Mouse (Mus musculus) heart, embryonic 13.5 days (tissue): ENCODE measurements around the gene Shkbp1. TPM values are rescaled to one million over a fixed set of nuclear protein-coding genes. Genes with fewer than 3 reads are reported as not detected.

Experiments used
- ATAC-seq: fragments of 200-750 bp; cut with Nextera tagmentation; 2 replicates; pipeline ENCODE4 v1.8.0; 2017; ENCODE audit warnings: moderate TSS enrichment; ENCODE audit not compliant: insufficient number of reproducible peaks, low FRiP score, low TSS enrichment; ENCODE audit errors: extremely low read depth
- H3K27ac ChIP-seq: fragments of 300-500 bp; sonication (generic); replicated peaks from 2 replicates; pipeline ENCODE4 v1.5.1; 2015; ENCODE audit warnings: moderate library complexity, mild to moderate bottlenecking, inconsistent platforms
- H3K27me3 ChIP-seq: fragments of 300-500 bp; sonication (generic); replicated peaks from 2 replicates; pipeline ENCODE4 v1.6.1; 2015; ENCODE audit warnings: mild to moderate bottlenecking, inconsistent platforms
- H3K36me3 ChIP-seq: fragments of 300-500 bp; sonication (generic); 2 replicates; pipeline ENCODE4 v1.6.1; 2015; ENCODE audit warnings: mild to moderate bottlenecking, inconsistent platforms
- H3K4me1 ChIP-seq: fragments of 300-500 bp; sonication (generic); 2 replicates; pipeline ENCODE4 v1.6.1; 2015; ENCODE audit warnings: inconsistent platforms
- H3K4me2 ChIP-seq: fragments of 300-500 bp; sonication (generic); 2 replicates; pipeline ENCODE4 v1.6.1; 2015; ENCODE audit warnings: inconsistent platforms, mild to moderate bottlenecking, moderate library complexity
- H3K4me3 ChIP-seq: fragments of 300-500 bp; sonication (generic); 2 replicates; pipeline ENCODE4 v1.5.1; 2015; ENCODE audit warnings: moderate library complexity, mild to moderate bottlenecking, inconsistent platforms
- H3K9ac ChIP-seq: fragments of 300-500 bp; sonication (generic); 2 replicates; pipeline ENCODE4 v1.6.1; 2015; ENCODE audit warnings: inconsistent platforms, mild to moderate bottlenecking, moderate library complexity
- H3K9me3 ChIP-seq: fragments of 300-500 bp; sonication (generic); 2 replicates; pipeline ENCODE4 v1.6.1; 2016; ENCODE audit warnings: inconsistent platforms
- whole genome bisulfite sequencing: fragments of 180-500 bp; shearing (Covaris S2); methylation state at CpG from one replicate; pipeline ENCODE4 v1.1.7; 2015; ENCODE audit warnings: mixed read lengths; 5-methylcytosine and 5-hydroxymethylcytosine counted together
- polyA plus RNA-seq: library from polyadenylated mRNA; unstranded; fragments of >200 nt; fragmentation: Nextera tagmentation; extraction: Ambion mirVana; gene quantifications from 2 replicates; pipeline ENCODE4 v1.2.1, GENCODE M21; 2015

Gene Shkbp1
- polyA plus RNA-seq, 1 experiment from 2014 or later, result 32.2 TPM

GRCm38 (mm10) chr7:27307551-27307950, 48.3 kb downstream of the Shkbp1 start:
- 66% methylated on average over 9 of the region's 9 CpGs for whole genome bisulfite sequencing
- no peak for ATAC-seq
- H3K9ac ChIP-seq, result no peak overlapping the region
- peaks cover 26% of the 10 kb centered on the region for H3K4me1 ChIP-seq
- H3K27ac ChIP-seq, result no peak overlapping the region
- no peak overlapping the region for H3K4me2 ChIP-seq
- H3K27me3 ChIP-seq, result peaks cover 71% of the 10 kb centered on the region
- peaks cover 29% of the 10 kb centered on the region for H3K36me3 ChIP-seq
- no peak overlapping the region for H3K4me3 ChIP-seq
- H3K9me3 ChIP-seq, result no peaks in the 10 kb centered on the region

GRCm38 (mm10) chr7:27306161-27307160, 49.4 kb downstream of the Shkbp1 start:
- no peak overlapping the region for H3K9ac ChIP-seq

GRCm38 (mm10) chr7:27305091-27305730, 50.6 kb downstream of the Shkbp1 start:
- 77% methylated on average over 17 of the region's 17 CpGs for WGBS
- no peak for ATAC-seq
- no peak overlapping the region for H3K4me3 ChIP-seq
- no peak overlapping the region for H3K9ac ChIP-seq
- H3K27me3 ChIP-seq, result peaks cover 62% of the 10 kb centered on the region
- no peak overlapping the region for H3K27ac ChIP-seq
- no peaks in the 10 kb centered on the region for H3K9me3 ChIP-seq
- no peak overlapping the region for H3K4me2 ChIP-seq
- peaks cover 14% of the 10 kb centered on the region for H3K4me1 ChIP-seq
- H3K36me3 ChIP-seq, result peaks cover 28% of the 10 kb centered on the region

More at GRCm38 (mm10) chr7:27306161-27307160, 49.4 kb downstream of the Shkbp1 start:
- 70% methylated on average over 24 of the region's 24 CpGs for WGBS
- no peaks in the 10 kb centered on the region for H3K9me3 ChIP-seq
- H3K36me3 ChIP-seq, result peaks cover 29% of the 10 kb centered on the region
- H3K4me1 ChIP-seq, result peaks cover 26% of the 10 kb centered on the region
- no peak overlapping the region for H3K27ac ChIP-seq
- no peak overlapping the region for H3K4me3 ChIP-seq
- H3K27me3 ChIP-seq, result peaks cover 74% of the 10 kb centered on the region
- H3K4me2 ChIP-seq, result no peak overlapping the region
- no peak for ATAC-seq

GRCm38 (mm10) chr7:27302172-27302571, 53.6 kb downstream of the Shkbp1 start:
- Histone ChIP-seq H3K9me3 (no peaks in the 10 kb centered on the region), H3K9ac (no peak overlapping the region), H3K4me2 (no peak overlapping the region), H3K36me3 (peaks cover 21% of the 10 kb centered on the region; the same call in 1 of the 2 replicates), H3K4me3 (no peak overlapping the region), H3K27me3 (peaks cover 46% of the 10 kb centered on the region), H3K27ac (no peak overlapping the region), H3K4me1 (no peaks in the 10 kb centered on the region)
- 8% methylated on average over 11 of the region's 11 CpGs for WGBS
- ATAC-seq, result no peak

- Histone ChIP-seq H3K36me3 (peaks cover 10% of the 10 kb centered on the region; the same call in 1 of the 2 replicates), H3K4me1 (no peaks in the 10 kb centered on the region), H3K9ac (no peak overlapping the region), H3K9me3 (no peaks in the 10 kb centered on the region), H3K4me3 (no peak overlapping the region), H3K27me3 (peaks cover 36% of the 10 kb centered on the region), H3K27ac (no peak overlapping the region), H3K4me2 (no peak overlapping the region)
- 70% methylated on average over 5 of the region's 5 CpGs for WGBS
- ATAC-seq, result no peak
Observed at GRCm38 (mm10) chr7:27300801-27301200, 55.0 kb downstream of the Shkbp1 start.

GRCm38 (mm10) chr7:27300351-27300750, 55.5 kb downstream of the Shkbp1 start:
- no peak for ATAC-seq
- Histone ChIP-seq H3K27me3 (peaks cover 31% of the 10 kb centered on the region), H3K9ac (no peak overlapping the region), H3K4me1 (no peaks in the 10 kb centered on the region), H3K4me3 (no peak overlapping the region), H3K27ac (no peak overlapping the region), H3K9me3 (no peaks in the 10 kb centered on the region), H3K4me2 (no peak overlapping the region), H3K36me3 (peaks cover 5% of the 10 kb centered on the region; the same call in 1 of the 2 replicates)
- 55% methylated on average over 4 of the region's 4 CpGs for WGBS

GRCm38 (mm10) chr7:27298816-27299215, 57.0 kb downstream of the Shkbp1 start:
- Histone ChIP-seq H3K27ac (no peak overlapping the region), H3K9me3 (no peaks in the 10 kb centered on the region), H3K4me2 (no peak overlapping the region), H3K9ac (no peak overlapping the region), H3K27me3 (peaks cover 17% of the 10 kb centered on the region), H3K4me3 (no peak overlapping the region), H3K36me3 (no peaks in the 10 kb centered on the region), H3K4me1 (no peaks in the 10 kb centered on the region)
- ATAC-seq, result no peak
- 77% methylated on average over 6 of the region's 6 CpGs for WGBS

GRCm38 (mm10) chr7:27298033-27298610, 57.7 kb downstream of the Shkbp1 start:
- WGBS, result 82% methylated on average over 16 of the region's 16 CpGs
- peaks cover 11% of the 10 kb centered on the region for H3K27me3 ChIP-seq
- H3K4me1 ChIP-seq, result no peaks in the 10 kb centered on the region
- H3K9ac ChIP-seq, result no peak overlapping the region
- H3K4me2 ChIP-seq, result no peak overlapping the region
- no peaks in the 10 kb centered on the region for H3K36me3 ChIP-seq
- no peak overlapping the region for H3K27ac ChIP-seq
- H3K4me3 ChIP-seq, result no peak overlapping the region
- ATAC-seq, result no peak
- no peaks in the 10 kb centered on the region for H3K9me3 ChIP-seq

GRCm38 (mm10) chr7:27296518-27296917, 59.3 kb downstream of the Shkbp1 start:
- Histone ChIP-seq H3K36me3 (no peaks in the 10 kb centered on the region), H3K4me3 (no peak overlapping the region), H3K9ac (no peak overlapping the region), H3K27ac (no peak overlapping the region), H3K4me1 (peaks cover 6% of the 10 kb centered on the region; the same call in 1 of the 2 replicates), H3K9me3 (no peaks in the 10 kb centered on the region), H3K27me3 (no peaks in the 10 kb centered on the region), H3K4me2 (no peak overlapping the region)
- 84% methylated on average over 4 of the region's 4 CpGs for WGBS
- no peak for ATAC-seq

GRCm38 (mm10) chr7:27295956-27296355, 59.9 kb downstream of the Shkbp1 start:
- no peak for ATAC-seq
- no peak overlapping the region for H3K4me3 ChIP-seq
- no peaks in the 10 kb centered on the region for H3K36me3 ChIP-seq
- 72% methylated on average over 4 of the region's 4 CpGs for WGBS
- no peaks in the 10 kb centered on the region for H3K9me3 ChIP-seq
- no peak overlapping the region for H3K9ac ChIP-seq
- H3K4me2 ChIP-seq, result no peak overlapping the region
- peaks cover 8% of the 10 kb centered on the region; the same call in 1 of the 2 replicates for H3K4me1 ChIP-seq
- H3K27ac ChIP-seq, result no peak overlapping the region
- H3K27me3 ChIP-seq, result no peaks in the 10 kb centered on the region
